Mouse (Mus musculus) heart, postnatal 0 days (tissue): ENCODE measurements around the gene Sfi1. TPM values are rescaled to one million over a fixed set of nuclear protein-coding genes. Genes with fewer than 3 reads are reported as not detected.

Experiments used
- ATAC-seq: fragments of 200-750 bp; cut with Nextera tagmentation; 2 replicates; pipeline ENCODE4 v1.8.0; 2017; ENCODE audit warnings: low read depth, moderate number of reproducible peaks, moderate library complexity; ENCODE audit not compliant: insufficient read depth
- DNase-seq: peaks from one replicate; pipeline ENCODE4 v3.0.0-alpha.2; 2016; ENCODE audit warnings: low spot score
- H3K27ac ChIP-seq: fragments of 300-500 bp; sonication (generic); 2 replicates; pipeline ENCODE4 v1.5.1; 2014; ENCODE audit warnings: low read depth, mild to moderate bottlenecking
- H3K27me3 ChIP-seq: fragments of 300-500 bp; sonication (generic); 2 replicates; pipeline ENCODE4 v1.6.1; 2014; ENCODE audit warnings: low read length, mixed read lengths; ENCODE audit not compliant: control insufficient read depth, insufficient read depth
- H3K36me3 ChIP-seq: fragments of 300-500 bp; sonication (generic); replicated peaks from 2 replicates; pipeline ENCODE4 v1.6.1; 2014; ENCODE audit warnings: low read length, mixed read lengths; ENCODE audit not compliant: control insufficient read depth, insufficient read depth
- H3K4me1 ChIP-seq: fragments of 300-500 bp; sonication (generic); 2 replicates; pipeline ENCODE4 v1.6.1; 2014; ENCODE audit warnings: antibody characterized with exemption; ENCODE audit not compliant: control insufficient read depth, insufficient read depth
- H3K4me2 ChIP-seq: fragments of 300-500 bp; sonication (generic); 2 replicates; pipeline ENCODE4 v1.6.1; 2014; ENCODE audit warnings: low read depth, mild to moderate bottlenecking, low read length, moderate library complexity
- H3K4me3 ChIP-seq: fragments of 300-500 bp; sonication (generic); 2 replicates; pipeline ENCODE4 v1.5.1; 2014; ENCODE audit warnings: low read depth, low read length
- H3K9ac ChIP-seq: fragments of 300-500 bp; sonication (generic); replicated peaks from 2 replicates; pipeline ENCODE4 v1.6.1; 2014; ENCODE audit warnings: low read depth, low read length, mixed read lengths
- H3K9me3 ChIP-seq: fragments of 300-500 bp; sonication (generic); replicated peaks from 2 replicates; pipeline ENCODE4 v1.6.1; 2016; ENCODE audit warnings: low read length; ENCODE audit not compliant: control insufficient read depth
- CTCF ChIP-seq: IDR thresholded peaks from 2 replicates; pipeline ENCODE4 v1.5.1; 2016; ENCODE audit warnings: antibody characterized with exemption, control low read depth, low read depth
- EP300 ChIP-seq: IDR thresholded peaks from 2 replicates; pipeline ENCODE4 v1.6.1; 2016; ENCODE audit warnings: antibody characterized with exemption, low read depth
- WGBS: fragments of 180-500 bp; shearing (Covaris S2); extraction: QIAGEN DNeasy Blood & Tissue Kit; methylation state at CpG from one replicate; pipeline ENCODE4 v1.1.7; 2014; 5-methylcytosine and 5-hydroxymethylcytosine counted together
- polyA plus RNA-seq: library from polyadenylated mRNA; unstranded; fragments of >200 nt; fragmentation: Nextera tagmentation; extraction: Ambion mirVana; gene quantifications from 2 replicates; pipeline ENCODE4 v1.2.1, GENCODE M21; 2015
- total RNA-seq: library from RNA; depleted of rRNA; stranded (reverse); fragments of >200 nt; gene quantifications from 2 replicates; pipeline ENCODE4 v1.2.3, GENCODE M21; 2014; ENCODE audit warnings: low replicate concordance; rRNA removed

Gene Sfi1
- 7.1 and 13.2 TPM in 2 replicates for total RNA-seq
- polyA plus RNA-seq: 5.3 and 5.4 TPM in 2 replicates

GRCm38 (mm10) chr11:3193363-3193762 is at the start of gene Sfi1:
Gene Sfi1 (minus strand): TSS chr11:3193463.
- DNase-seq (no peak), ATAC-seq (no peak)
- Histone ChIP-seq H3K4me3 (no peak within 1 kb of the TSS), H3K9me3 (no peaks in the 10 kb centered on the region), H3K4me1 (no peaks in the 10 kb centered on the region), H3K4me2 (no peak within 1 kb of the TSS), H3K9ac (no peak within 1 kb of the TSS), H3K27me3 (no peaks in the 10 kb centered on the region), H3K27ac (no peak within 1 kb of the TSS), H3K36me3 (no peaks in the 10 kb centered on the region)
- no peak for TF ChIP-seq EP300
- no peak for TF ChIP-seq CTCF
- 81% methylated on average over 25 of the region's 25 CpGs for WGBS

GRCm38 (mm10) chr11:3242395-3242794 is 49.1 kb upstream of the Sfi1 start:
- ATAC-seq (no peak), DNase-seq (no peak)
- TF ChIP-seq EP300 (no peak), CTCF (no peak)
- Histone ChIP-seq H3K4me2 (no peak overlapping the region), H3K9ac (no peak overlapping the region), H3K27me3 (no peaks in the 10 kb centered on the region), H3K9me3 (no peaks in the 10 kb centered on the region), H3K4me3 (no peak overlapping the region), H3K36me3 (peaks cover 89% of the 10 kb centered on the region), H3K27ac (no peak overlapping the region), H3K4me1 (no peaks in the 10 kb centered on the region)
- 88% methylated on average over 7 of the region's 7 CpGs for WGBS

DNA sequence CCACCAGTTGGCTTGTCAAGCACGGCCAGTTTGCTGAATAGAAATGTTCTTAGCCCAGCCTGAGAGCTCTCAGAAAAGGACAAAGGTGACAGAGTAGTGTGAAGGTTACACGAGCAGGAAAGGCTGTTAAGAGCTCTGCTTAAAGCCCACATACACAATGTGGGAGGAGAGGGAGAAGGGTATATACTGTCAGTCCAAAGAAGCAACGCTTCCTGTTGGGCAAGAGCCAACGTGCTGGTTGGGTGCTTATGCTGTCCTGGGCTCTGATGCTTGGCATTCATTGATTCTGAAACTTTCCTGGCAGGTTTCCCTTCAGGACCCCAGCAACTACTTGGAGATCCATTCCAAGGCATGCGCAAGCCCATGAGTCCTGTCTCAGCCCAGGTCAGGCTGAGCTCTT is 42.0 kb upstream of the Sfi1 start:
- Histone ChIP-seq H3K36me3 (peaks cover 86% of the 10 kb centered on the region), H3K9ac (no peak overlapping the region), H3K9me3 (no peaks in the 10 kb centered on the region), H3K4me2 (no peak overlapping the region), H3K4me3 (no peak overlapping the region), H3K4me1 (no peaks in the 10 kb centered on the region), H3K27me3 (no peaks in the 10 kb centered on the region), H3K27ac (no peak overlapping the region)
- no peak for TF ChIP-seq EP300
- no peak for TF ChIP-seq CTCF
- 77% methylated on average over 5 of the region's 5 CpGs for WGBS
- DNase-seq (no peak), ATAC-seq (no peak)

DNA sequence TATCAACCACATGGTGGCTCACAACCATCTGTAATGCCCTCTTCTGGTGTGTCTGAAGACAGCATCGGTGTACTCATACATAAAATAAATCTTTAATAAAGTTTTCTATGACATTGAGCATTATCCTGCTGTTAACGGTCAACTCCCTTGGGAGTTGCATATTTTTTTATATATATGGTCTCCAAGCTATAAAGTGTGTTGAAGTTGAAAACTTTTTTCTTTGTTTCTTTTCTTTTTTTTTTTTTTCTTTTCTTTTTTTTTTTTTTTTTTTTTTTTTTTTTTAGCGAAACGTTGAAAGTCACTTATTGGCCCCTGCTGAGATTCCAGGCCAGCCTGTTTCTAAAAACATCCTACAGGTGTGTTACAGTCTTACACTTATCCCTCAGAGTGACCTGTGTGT is 40.4 kb upstream of the Sfi1 start:
- TF ChIP-seq EP300 (no peak), CTCF (no peak)
- Histone ChIP-seq H3K9ac (no peak overlapping the region), H3K27ac (no peak overlapping the region), H3K4me3 (no peak overlapping the region), H3K4me1 (no peaks in the 10 kb centered on the region), H3K36me3 (peaks cover 85% of the 10 kb centered on the region), H3K4me2 (no peak overlapping the region), H3K9me3 (no peaks in the 10 kb centered on the region), H3K27me3 (no peaks in the 10 kb centered on the region)
- 91% methylated on average over 4 of the region's 4 CpGs for WGBS
- no peak for DNase-seq
- no peak for ATAC-seq

DNA sequence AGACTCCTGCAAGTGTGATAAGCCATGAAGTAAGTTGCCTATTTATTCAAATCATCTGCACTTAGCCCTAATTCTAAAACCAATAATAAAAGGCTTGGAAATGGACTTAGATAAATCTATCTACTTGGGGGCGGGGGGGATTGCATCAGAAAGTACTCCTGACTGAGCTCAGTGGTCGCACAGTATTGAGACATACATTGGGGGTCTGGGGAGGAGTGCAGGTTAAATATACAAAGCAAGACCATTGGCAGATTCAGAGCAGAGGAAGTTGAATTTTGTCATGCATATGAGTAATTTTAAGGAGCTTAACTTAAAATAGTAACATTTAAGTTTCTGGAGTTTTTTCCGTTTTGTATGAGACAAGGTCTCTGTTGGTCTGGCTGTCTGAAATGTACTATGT is 39.0 kb upstream of the Sfi1 start:
- no peak for ATAC-seq
- no peak overlapping the region for H3K4me2 ChIP-seq
- H3K9ac ChIP-seq: no peak overlapping the region
- no peak overlapping the region for H3K4me3 ChIP-seq
- H3K36me3 ChIP-seq: peaks cover 81% of the 10 kb centered on the region
- H3K4me1 ChIP-seq: no peaks in the 10 kb centered on the region
- TF ChIP-seq EP300 (no peak), CTCF (no peak)
- no peak overlapping the region for H3K27ac ChIP-seq
- no peaks in the 10 kb centered on the region for H3K27me3 ChIP-seq
- no peak for DNase-seq
- no peaks in the 10 kb centered on the region for H3K9me3 ChIP-seq
- 90% methylated on average over 3 of the region's 3 CpGs for WGBS

GRCm38 (mm10) chr11:3227113-3227512 is 33.9 kb upstream of the Sfi1 start:
- Histone ChIP-seq H3K9me3 (no peaks in the 10 kb centered on the region), H3K27me3 (no peaks in the 10 kb centered on the region), H3K4me2 (no peak overlapping the region), H3K27ac (no peak overlapping the region), H3K4me1 (no peaks in the 10 kb centered on the region), H3K9ac (no peak overlapping the region), H3K36me3 (peaks cover 87% of the 10 kb centered on the region), H3K4me3 (no peak overlapping the region)
- ATAC-seq: no peak
- DNase-seq: no peak
- TF ChIP-seq CTCF (no peak), EP300 (no peak)
- 89% methylated on average over 3 of the region's 3 CpGs for WGBS
